Mouse (Mus musculus): ENCODE data around the gene Myadm. TPM values are rescaled to one million over a fixed set of nuclear protein-coding genes. Genes with fewer than 3 reads are reported as not detected.

The Myadm gene
- polyA plus RNA-seq, 1 experiment from 2014 or later = 128 TPM

- H3K79me2 ChIP-seq (ENCODE audit: inconsistent target) = no peaks in the 10 kb centered on the region
- 87% methylated on average over 20 of the region's 20 CpGs for WGBS (ENCODE audit: missing documents)
- H3K4me3 ChIP-seq (ENCODE audit: inconsistent target) = no peak overlapping the region
- no peak overlapping the region for H3K27ac ChIP-seq
- no peaks in the 10 kb centered on the region for H3K36me3 ChIP-seq (ENCODE audit: inconsistent target)
Measured at GRCm38 (mm10) chr7:3347366-3348287, 58.7 kb downstream of the Myadm start.

GRCm38 (mm10) chr7:3348326-3348725 is 59.4 kb downstream of the Myadm start:
- WGBS (ENCODE audit: missing documents) = 81% methylated on average over 5 of the region's 5 CpGs

GRCm38 (mm10) chr7:3349775-3350174 is 60.9 kb downstream of the Myadm start:
- Histone ChIP-seq H3K27ac (no peak overlapping the region), H3K4me3 (ENCODE audit: inconsistent target) (no peak overlapping the region), H3K36me3 (ENCODE audit: inconsistent target) (no peaks in the 10 kb centered on the region), H3K79me2 (ENCODE audit: inconsistent target) (no peaks in the 10 kb centered on the region)
- 89% methylated on average over 9 of the region's 9 CpGs for WGBS (ENCODE audit: missing documents)

More at GRCm38 (mm10) chr7:3348326-3348725, 59.4 kb downstream of the Myadm start:
- H3K4me3 ChIP-seq (ENCODE audit: inconsistent target) = no peak overlapping the region
- H3K27ac ChIP-seq = no peak overlapping the region
- no peaks in the 10 kb centered on the region for H3K79me2 ChIP-seq (ENCODE audit: inconsistent target)
- H3K36me3 ChIP-seq (ENCODE audit: inconsistent target) = no peaks in the 10 kb centered on the region

Other genes with a start within 250 kb of the Myadm start
- gene AU018091, start 119.9 kb upstream of the Myadm start, polyA plus RNA-seq (2018) = not detected in 3 replicates
- 0.07 TPM in 1 of 3 replicates, not detected in the others for gene Nlrp12, start 39.3 kb upstream of the Myadm start, polyA plus RNA-seq (2018)
- 0.11 to 0.19 TPM in 2 of 3 replicates, not detected in the other for gene Prkcg, start 99 bp downstream of the Myadm start, polyA plus RNA-seq (2018)
- gene Cacng7, start 43.9 kb downstream of the Myadm start, polyA plus RNA-seq (2018) = not detected in 3 replicates
- not detected in 3 replicates for gene Cacng8, start 101.6 kb downstream of the Myadm start, polyA plus RNA-seq (2018)
- gene Cacng6, start 135.1 kb downstream of the Myadm start, polyA plus RNA-seq (2018) = not detected in 3 replicates
- gene Tarm1, start 213.5 kb downstream of the Myadm start, polyA plus RNA-seq (2018) = 0.34 to 0.75 TPM (median 0.42 TPM) in 3 replicates